In genomic region chr5:122280422-122280826, GRCm38 (mm10) we compare ENCODE assay signal across 9 mouse cellular contexts. TPM values are rescaled to one million over a fixed set of nuclear protein-coding genes. Genes with fewer than 3 reads are reported as not detected.
A peak's percentile ranks its signal among the peaks of the same experiment; 100 is the strongest.
DNase-seq lines count a peak whose midpoint lies in the region; ATAC-seq and TF ChIP-seq lines count a peak whose summit lies in the region.
"Had no signal": no experiment of that assay in that cellular context is flagged by ENCODE, and none has a peak within 500 bp of the region (broad histone marks: within the 10 kb centered on the region; RNA-seq: fewer than 3 reads in every experiment).

No protein-coding gene starts in this region.

- H3K4me1 ChIP-seq in heart, embryonic 11.5 days (ENCODE audit: control insufficient read depth, insufficient read depth, low read length): peaks cover 17% of the 10 kb centered on the region
- H3K4me1 ChIP-seq in embryonic fibroblast, embryonic 13.5 days (ENCODE audit: control insufficient read depth, insufficient read depth, low read length): peaks cover 7% of the 10 kb centered on the region; the same call in 1 of the 2 replicates

- no peak overlapping the region for H3K4me3 ChIP-seq in heart, embryonic 11.5 days (ENCODE audit: low read depth, low read length)
- H3K4me3 ChIP-seq in embryonic fibroblast, embryonic 13.5 days (ENCODE audit: insufficient read depth, low read length): no peak overlapping the region

- DNase-seq in heart, adult 11 months: no peak
- DNase-seq in 3T3-L1 (ENCODE audit: low read depth, low spot score): peak; percentile 55
- peak; percentile 67 to 71 for DNase-seq in lung, adult 18-20 months
- no peak for DNase-seq in right cerebral cortex, postnatal 25 days
- DNase-seq in natural killer cell, adult 2 months (ENCODE audit: low spot score in 2 of 2): no peak
- DNase-seq in thymus, postnatal 4 days: no peak
- DNase-seq: embryo, embryonic 11 days had no signal

- no peak overlapping the region for H3K27ac ChIP-seq in heart, embryonic 11.5 days (ENCODE audit: low read depth, low read length)
- peak overlapping the region; percentile 32 for H3K27ac ChIP-seq in embryonic fibroblast, embryonic 13.5 days (ENCODE audit: insufficient read depth, low read length)

- TF ChIP-seq POLR2A in embryonic fibroblast, embryonic 13.5 days (IDR thresholded peaks at IDR 0.05; ENCODE audit: low read depth, low read length): no peak

- H3K4me2 ChIP-seq in heart, embryonic 11.5 days: peak overlapping the region; percentile 51

- WGBS in heart, embryonic 11.5 days (ENCODE audit: insufficient replicate concordance): 35% methylated on average over 6 of the region's 6 CpGs

- peak overlapping the region; percentile 49 for H3K9ac ChIP-seq in heart, embryonic 11.5 days (ENCODE audit: low read depth, low read length)

- ATAC-seq in heart, embryonic 11.5 days (replicated peaks; ENCODE audit: insufficient number of reproducible peaks, low FRiP score, low TSS enrichment): no peak

- H3K36me3 ChIP-seq in heart, embryonic 11.5 days (ENCODE audit: control insufficient read depth, insufficient read depth, low read length): no peaks in the 10 kb centered on the region

- no peaks in the 10 kb centered on the region for H3K27me3 ChIP-seq in heart, embryonic 11.5 days (ENCODE audit: control insufficient read depth, insufficient read depth, low read length)

- no peak for TF ChIP-seq CTCF in embryonic fibroblast, embryonic 13.5 days (IDR thresholded peaks at IDR 0.05; ENCODE audit: borderline replicate concordance, insufficient read depth, low read length)

- no peaks in the 10 kb centered on the region for H3K9me3 ChIP-seq in heart, embryonic 11.5 days (replicated peaks; ENCODE audit: control insufficient read depth, low read length)

RNA-seq across cellular contexts. Expression of gene Pptc7, which starts 3.7 kb away (rescaled TPM):
- polyA plus RNA-seq in heart, embryonic 11.5 days (2014; fragmentation: Nextera tagmentation; extraction: Ambion mirVana): 10.2 and 12.3 TPM in 2 replicates
- 15.6 and 15.9 TPM in 2 replicates for polyA plus RNA-seq in embryonic fibroblast, embryonic 13.5 days (2011; ENCODE audit: insufficient read length, low read depth, missing spikeins)

RNA-seq across cellular contexts. Expression of gene Tctn1, which starts 16.2 kb away (rescaled TPM):
- 1.7 and 2.2 TPM in 2 replicates for polyA plus RNA-seq in heart, embryonic 11.5 days (2014; fragmentation: Nextera tagmentation; extraction: Ambion mirVana)
- polyA plus RNA-seq in embryonic fibroblast, embryonic 13.5 days (2011; ENCODE audit: insufficient read length, low read depth, missing spikeins): 12.2 and 13.4 TPM in 2 replicates

Comparison
In these comparisons a context has a peak if more than half of its experiments do, and no peak if none do; other contexts are left out.
1. DNase-seq: peak in 3T3-L1 (single experiment) and lung, adult 18-20 months (2 of 2); none in heart, adult 11 months (single experiment), right cerebral cortex, postnatal 25 days (single experiment), natural killer cell, adult 2 months (0 of 2) and thymus, postnatal 4 days (single experiment).